Mouse (Mus musculus): Measurements from ENCODE around the gene Sdhc. TPM values are rescaled to one million over a fixed set of nuclear protein-coding genes. Genes with fewer than 3 reads are reported as not detected.
A peak's percentile ranks its signal among the peaks of the same experiment; 100 is the strongest.

Gene Sdhc
- polyA plus RNA-seq, 1 experiment from 2014 or later, result 207 TPM

- no peak overlapping the region for H3K9ac ChIP-seq (replicated peaks)
- H3K9me3 ChIP-seq (ENCODE audit: low read length), result no peaks in the 10 kb centered on the region
- H3K4me3 ChIP-seq (ENCODE audit: low read depth, low read length), result no peak overlapping the region
- ATAC-seq (no peak), DNase-seq (no peak)
- WGBS (ENCODE audit: insufficient replicate concordance), result 71% methylated on average over 4 of the region's 4 CpGs
- no peaks in the 10 kb centered on the region for H3K36me3 ChIP-seq (replicated peaks; ENCODE audit: insufficient read depth, low read length)
- peaks cover 28% of the 10 kb centered on the region for H3K4me1 ChIP-seq (ENCODE audit: insufficient read depth)
- peak overlapping the region; percentile 83; the same call in 1 of the 2 replicates for H3K27ac ChIP-seq (ENCODE audit: low read depth)
- TF ChIP-seq EP300 (IDR thresholded peaks at IDR 0.05; ENCODE audit: low read depth), result no peak
- TF ChIP-seq CTCF (IDR thresholded peaks at IDR 0.05; ENCODE audit: low read depth), result no peak
- H3K27me3 ChIP-seq (ENCODE audit: insufficient read depth, low read length), result no peaks in the 10 kb centered on the region
- no peak overlapping the region for H3K4me2 ChIP-seq (ENCODE audit: low read depth, low read length)
Observed at GRCm38 (mm10) chr1:171112986-171113385, 37.4 kb downstream of the Sdhc start.

- ATAC-seq (no peak), DNase-seq (peak; percentile 50)
- peak overlapping the region; percentile 83 for H3K4me2 ChIP-seq (ENCODE audit: low read depth, low read length)
- H3K27ac ChIP-seq (ENCODE audit: low read depth), result peak overlapping the region; percentile 71
- H3K36me3 ChIP-seq (replicated peaks; ENCODE audit: insufficient read depth, low read length), result no peaks in the 10 kb centered on the region
- no peaks in the 10 kb centered on the region for H3K27me3 ChIP-seq (ENCODE audit: insufficient read depth, low read length)
- peak overlapping the region; percentile 60 for H3K9ac ChIP-seq (replicated peaks)
- H3K4me1 ChIP-seq (ENCODE audit: insufficient read depth), result peaks cover 28% of the 10 kb centered on the region
- no peaks in the 10 kb centered on the region for H3K9me3 ChIP-seq (ENCODE audit: low read length)
- TF ChIP-seq EP300 (IDR thresholded peaks at IDR 0.05; ENCODE audit: low read depth), result no peak
- no peak for TF ChIP-seq CTCF (IDR thresholded peaks at IDR 0.05; ENCODE audit: low read depth)
- H3K4me3 ChIP-seq (ENCODE audit: low read depth, low read length), result peak overlapping the region; percentile 60
- WGBS (ENCODE audit: insufficient replicate concordance), result 5% methylated on average over 15 of the region's 15 CpGs
Observed at GRCm38 (mm10) chr1:171111781-171112575, 38.4 kb downstream of the Sdhc start.

GRCm38 (mm10) chr1:171111020-171111780 is 39.2 kb downstream of the Sdhc start:
- ATAC-seq (peak; percentile 80), DNase-seq (peak; percentile 94)
- WGBS (ENCODE audit: insufficient replicate concordance), result under 1% methylated on average over 38 of the region's 38 CpGs
- peak overlapping the region; percentile 60 for H3K4me3 ChIP-seq (ENCODE audit: low read depth, low read length)
- H3K4me2 ChIP-seq (ENCODE audit: low read depth, low read length), result peak overlapping the region; percentile 83
- TF ChIP-seq CTCF (IDR thresholded peaks at IDR 0.05; ENCODE audit: low read depth) (peak; percentile 99), EP300 (IDR thresholded peaks at IDR 0.05; ENCODE audit: low read depth) (peak; percentile 77; the same call in 1 of the 2 replicates)
- no peaks in the 10 kb centered on the region for H3K36me3 ChIP-seq (replicated peaks; ENCODE audit: insufficient read depth, low read length)
- no peaks in the 10 kb centered on the region for H3K27me3 ChIP-seq (ENCODE audit: insufficient read depth, low read length)
- peak overlapping the region; percentile 71 for H3K27ac ChIP-seq (ENCODE audit: low read depth)
- H3K9ac ChIP-seq (replicated peaks), result peak overlapping the region; percentile 60
- peaks cover 27% of the 10 kb centered on the region for H3K4me1 ChIP-seq (ENCODE audit: insufficient read depth)
- no peaks in the 10 kb centered on the region for H3K9me3 ChIP-seq (ENCODE audit: low read length)

- TF ChIP-seq EP300 (IDR thresholded peaks at IDR 0.05; ENCODE audit: low read depth), result no peak
- TF ChIP-seq CTCF (IDR thresholded peaks at IDR 0.05; ENCODE audit: low read depth), result no peak
- H3K9ac ChIP-seq (replicated peaks), result 0 out of 2 replicates have a peak overlapping the region, but pooled peaks have one; percentile 60
- ATAC-seq, result no peak
- WGBS (ENCODE audit: insufficient replicate concordance), result 24% methylated on average over 15 of the region's 15 CpGs
- H3K4me3 ChIP-seq (ENCODE audit: low read depth, low read length), result peak overlapping the region; percentile 60
- H3K4me2 ChIP-seq (ENCODE audit: low read depth, low read length), result peak overlapping the region; percentile 83
- no peak overlapping the region for H3K27ac ChIP-seq (ENCODE audit: low read depth)
- H3K9me3 ChIP-seq (ENCODE audit: low read length), result no peaks in the 10 kb centered on the region
- H3K27me3 ChIP-seq (ENCODE audit: insufficient read depth, low read length), result no peaks in the 10 kb centered on the region
- no peaks in the 10 kb centered on the region for H3K36me3 ChIP-seq (replicated peaks; ENCODE audit: insufficient read depth, low read length)
- no peak for DNase-seq
- peaks cover 24% of the 10 kb centered on the region for H3K4me1 ChIP-seq (ENCODE audit: insufficient read depth)
Observed at GRCm38 (mm10) chr1:171110659-171111019, 39.8 kb downstream of the Sdhc start.

- H3K4me2 ChIP-seq (ENCODE audit: low read depth, low read length), result no peak overlapping the region
- peaks cover 24% of the 10 kb centered on the region for H3K4me1 ChIP-seq (ENCODE audit: insufficient read depth)
- H3K27me3 ChIP-seq (ENCODE audit: insufficient read depth, low read length), result no peaks in the 10 kb centered on the region
- peak; percentile 65 for ATAC-seq
- no peak overlapping the region for H3K9ac ChIP-seq (replicated peaks)
- H3K27ac ChIP-seq (ENCODE audit: low read depth), result peak overlapping the region; percentile 59
- DNase-seq, result peak; percentile 53
- no peak overlapping the region for H3K4me3 ChIP-seq (ENCODE audit: low read depth, low read length)
- WGBS (ENCODE audit: insufficient replicate concordance), result 48% methylated on average over 9 of the region's 9 CpGs
- no peaks in the 10 kb centered on the region for H3K36me3 ChIP-seq (replicated peaks; ENCODE audit: insufficient read depth, low read length)
- no peaks in the 10 kb centered on the region for H3K9me3 ChIP-seq (ENCODE audit: low read length)
- no peak for TF ChIP-seq CTCF (IDR thresholded peaks at IDR 0.05; ENCODE audit: low read depth)
- TF ChIP-seq EP300 (IDR thresholded peaks at IDR 0.05; ENCODE audit: low read depth), result no peak
Observed at GRCm38 (mm10) chr1:171109620-171110019, 40.8 kb downstream of the Sdhc start.

GRCm38 (mm10) chr1:171105226-171105625 is 45.2 kb downstream of the Sdhc start:
- Histone ChIP-seq H3K4me2 (ENCODE audit: low read depth, low read length) (no peak overlapping the region), H3K9me3 (ENCODE audit: low read length) (no peaks in the 10 kb centered on the region), H3K4me3 (ENCODE audit: low read depth, low read length) (no peak overlapping the region), H3K27ac (ENCODE audit: low read depth) (no peak overlapping the region), H3K27me3 (ENCODE audit: insufficient read depth, low read length) (no peaks in the 10 kb centered on the region), H3K36me3 (replicated peaks; ENCODE audit: insufficient read depth, low read length) (no peaks in the 10 kb centered on the region), H3K9ac (replicated peaks) (no peak overlapping the region), H3K4me1 (ENCODE audit: insufficient read depth) (peaks cover 9% of the 10 kb centered on the region; the same call in 1 of the 2 replicates)
- no peak for DNase-seq
- WGBS (ENCODE audit: insufficient replicate concordance), result 81% methylated on average over 6 of the region's 6 CpGs
- ATAC-seq, result no peak
- TF ChIP-seq EP300 (IDR thresholded peaks at IDR 0.05; ENCODE audit: low read depth) (no peak), CTCF (IDR thresholded peaks at IDR 0.05; ENCODE audit: low read depth) (no peak)
